Mouse (Mus musculus): ENCODE data around the gene Cyb561d1.

The Cyb561d1 gene

DNA sequence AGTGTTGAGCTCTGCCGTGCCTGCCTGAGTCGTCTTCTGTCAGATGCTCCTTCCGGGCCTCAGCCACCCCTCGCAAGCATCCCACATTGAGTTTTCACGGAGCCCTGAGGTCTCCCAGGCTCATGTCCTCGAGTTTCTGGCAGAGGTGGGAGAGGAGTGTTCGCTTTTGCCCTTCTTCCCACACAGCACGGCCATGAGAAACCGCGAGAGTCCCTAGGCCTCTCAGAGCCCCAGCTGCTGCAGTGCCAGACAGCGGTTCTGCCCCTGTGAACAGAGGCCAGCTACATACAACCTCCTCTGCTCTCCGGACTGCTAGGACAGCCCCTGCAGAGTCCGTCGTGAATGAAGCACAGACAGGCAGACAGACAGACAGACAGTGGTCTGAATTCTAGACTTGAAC is 33.5 kb downstream of the Cyb561d1 start:
- DNase-seq (ENCODE audit: low spot score), result no peak

DNA sequence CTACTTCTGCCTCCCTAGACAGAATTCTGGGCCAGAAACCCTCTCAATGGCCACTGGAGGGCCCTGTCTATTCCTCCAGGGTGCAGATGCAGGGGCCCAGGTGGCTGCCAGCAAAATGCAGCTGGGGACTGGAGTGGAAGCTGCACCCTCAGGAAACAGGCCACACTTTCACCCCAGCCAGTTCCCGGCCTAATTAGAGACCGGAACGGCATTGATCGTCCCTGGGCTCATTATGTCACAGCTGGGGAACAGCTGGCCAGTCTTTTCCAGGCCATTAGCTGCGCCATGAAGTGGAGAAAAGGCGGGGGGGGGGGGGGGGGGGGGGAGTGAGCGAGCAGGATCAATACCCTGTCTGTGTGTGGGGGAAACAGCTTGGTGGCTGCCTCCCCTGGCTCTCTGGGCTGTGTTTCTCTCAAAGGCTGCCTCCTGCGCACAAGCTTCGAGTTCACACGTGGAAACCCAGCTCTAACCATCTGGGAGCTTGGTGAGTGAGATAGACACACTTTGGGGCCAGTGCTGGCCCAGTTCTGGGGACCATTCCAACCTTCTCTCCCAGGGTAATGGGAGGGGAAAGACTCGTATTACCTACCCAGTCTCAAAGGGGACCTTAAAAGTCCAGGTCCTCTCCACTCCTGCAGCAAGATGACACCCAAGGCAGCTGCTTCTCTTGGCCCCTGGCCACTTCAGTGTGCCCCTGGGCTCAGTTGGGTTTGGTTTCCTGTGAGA is 34.4 kb downstream of the Cyb561d1 start:
- DNase-seq (ENCODE audit: low spot score), result no peak

DNA sequence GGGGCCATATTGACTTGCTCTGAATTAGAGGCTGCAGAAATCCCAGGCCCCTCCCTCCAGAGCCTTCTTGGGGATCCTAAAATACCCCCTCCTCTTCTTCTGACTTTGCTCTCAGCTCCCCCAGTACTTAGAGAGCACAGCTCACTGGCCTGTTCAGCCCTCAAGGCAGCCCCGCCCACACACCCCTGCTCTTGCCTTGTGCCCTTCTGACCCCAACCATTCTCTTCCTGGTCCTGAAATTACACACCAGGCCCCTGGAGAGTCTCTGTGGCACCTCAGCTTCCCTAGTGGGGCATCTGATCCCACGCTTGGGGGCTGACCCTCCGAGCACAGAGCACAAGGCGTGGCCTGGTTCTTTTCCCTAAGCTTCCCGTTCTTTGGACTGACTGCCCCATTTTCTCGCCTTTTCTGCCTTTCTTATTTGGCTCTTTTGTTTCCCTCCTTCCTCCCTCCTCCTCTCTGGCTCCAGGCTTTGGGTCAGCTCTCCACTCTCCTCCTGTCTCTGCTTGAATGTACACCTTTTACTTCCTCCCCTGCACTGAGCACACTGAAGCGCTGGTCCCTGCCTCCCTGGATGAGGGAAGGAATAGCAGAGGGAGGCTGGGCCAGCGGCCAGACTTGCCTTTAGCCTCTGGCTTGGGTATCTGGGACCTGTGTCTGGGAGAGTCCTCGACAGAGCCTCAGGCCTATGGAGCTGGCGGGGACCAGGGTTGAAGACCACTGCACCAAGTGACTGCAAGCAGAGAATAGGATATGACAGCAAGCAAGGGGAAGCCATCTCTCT is 35.3 kb downstream of the Cyb561d1 start:
- DNase-seq (ENCODE audit: low spot score), result no peak

DNA sequence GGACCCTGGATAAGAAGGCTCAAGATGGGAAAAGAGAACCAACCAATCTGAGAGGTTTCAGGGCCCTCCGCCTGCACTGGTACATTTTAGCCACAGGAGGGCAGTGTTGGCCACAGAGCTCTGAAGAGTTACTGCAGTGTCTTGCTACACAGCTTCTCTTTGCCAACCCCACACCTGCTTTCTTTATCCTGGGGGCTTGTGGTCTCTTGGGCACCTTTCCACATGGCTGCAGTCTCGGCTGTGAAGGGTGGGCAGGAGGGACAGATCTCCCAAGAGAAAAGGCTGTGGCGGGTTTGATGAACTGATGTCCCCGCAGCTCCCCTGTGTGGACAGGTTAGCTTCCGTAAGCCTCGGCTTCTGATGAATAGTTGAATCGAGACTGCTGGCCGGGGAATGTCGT is 36.2 kb downstream of the Cyb561d1 start:
- DNase-seq (ENCODE audit: low spot score), result peak; percentile 73

- DNase-seq (ENCODE audit: low spot score), result no peak
Measured at GRCm38 (mm10) chr3:108164091-108164490, 36.9 kb downstream of the Cyb561d1 start.

- DNase-seq (ENCODE audit: low spot score), result no peak
Measured at GRCm38 (mm10) chr3:108158383-108159037, 42.5 kb downstream of the Cyb561d1 start.

GRCm38 (mm10) chr3:108154656-108155055 is 46.4 kb downstream of the Cyb561d1 start, which contains the start of gene Gpr61:
Gene Gpr61 (minus strand): TSS chr3:108154882.
- no peak for DNase-seq (ENCODE audit: low spot score)

DNA sequence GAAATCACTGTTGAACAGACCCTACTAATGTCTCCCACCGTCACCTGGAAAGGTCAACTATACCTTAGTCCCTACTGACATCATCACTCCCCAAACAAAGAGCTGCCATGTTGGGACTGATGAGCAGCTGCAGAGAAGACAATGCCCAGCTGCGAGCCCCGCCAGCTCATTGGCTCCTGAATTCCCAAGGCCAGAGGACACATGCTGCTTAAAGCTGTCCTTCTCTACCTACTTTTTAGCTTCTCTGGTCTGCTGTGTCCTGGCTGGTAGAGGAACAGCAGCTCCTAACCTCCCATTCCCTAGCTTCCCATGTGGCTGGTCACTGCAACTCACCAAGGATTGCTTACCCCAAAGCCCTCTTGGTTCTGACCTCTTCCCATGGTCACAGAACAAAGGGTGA is 48.7 kb downstream of the Cyb561d1 start:
- DNase-seq (ENCODE audit: low spot score), result no peak

- peak; percentile 86 for DNase-seq (ENCODE audit: low spot score)
Measured at GRCm38 (mm10) chr3:108147386-108148235, 53.4 kb downstream of the Cyb561d1 start.

DNA sequence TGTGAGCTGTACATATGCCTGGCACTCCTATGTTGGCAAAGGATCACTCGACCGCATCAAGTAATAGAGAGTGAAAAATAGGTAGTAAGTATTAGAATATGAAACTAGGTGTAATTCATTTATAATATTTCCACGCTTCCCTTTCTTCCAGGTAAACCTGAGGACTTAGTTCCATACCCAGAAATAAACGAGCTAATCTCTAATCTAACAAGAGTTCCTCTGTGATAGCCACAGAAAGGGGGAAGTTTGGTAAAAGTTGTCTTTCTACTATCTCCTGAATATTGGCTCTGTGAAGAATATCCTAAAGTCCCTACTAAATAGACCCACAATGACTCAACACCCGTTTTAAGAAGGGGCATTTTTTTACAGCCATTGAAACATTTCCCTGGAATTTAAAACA is 54.3 kb downstream of the Cyb561d1 start:
- no peak for DNase-seq (ENCODE audit: low spot score)

Measured in T-cell, adult 2 months (primary cell).